In genomic region chr1:74512999-74513398, GRCm38 (mm10) we compare ENCODE assay signal across 5 mouse cellular contexts. TPM values are rescaled to one million over a fixed set of nuclear protein-coding genes. Genes with fewer than 3 reads are reported as not detected.
ATAC-seq and TF ChIP-seq lines count a peak whose summit lies in the region.
"Not testable (repeated sequence)": the region's sequence is repeated elsewhere in the genome, so short reads cannot be mapped to it uniquely, and the experiment has no call there.
"Had no signal": no experiment of that assay in that cellular context is flagged by ENCODE, and none has a peak within 500 bp of the region (broad histone marks: within the 10 kb centered on the region; RNA-seq: fewer than 3 reads in every experiment).

No protein-coding gene starts in this region.

- not testable (repeated sequence) for H3K4me1 ChIP-seq in intestine, embryonic 15.5 days (replicated peaks); intestine, embryonic 16.5 days (ENCODE audit: control insufficient read depth, insufficient read depth, low read length); intestine, postnatal 0 days (replicated peaks; ENCODE audit: control insufficient read depth, insufficient read depth, low read length); small intestine, adult 2 months (ENCODE audit: control insufficient read depth, insufficient read depth, insufficient read length, low read length)

- H3K27me3 ChIP-seq in intestine, embryonic 15.5 days (replicated peaks); intestine, embryonic 16.5 days (replicated peaks; ENCODE audit: control insufficient read depth, insufficient read depth, low read length); intestine, postnatal 0 days (replicated peaks; ENCODE audit: control insufficient read depth, insufficient read depth, low read length); small intestine, adult 2 months (ENCODE audit: control insufficient read depth, insufficient read depth, low read length): not testable (repeated sequence)

- peak; percentile 60 for ATAC-seq in intestine, embryonic 15.5 days
- peak; percentile 61 for ATAC-seq in intestine, embryonic 16.5 days
- ATAC-seq in intestine, postnatal 0 days = peak; percentile 61; the same call in 1 of the 2 replicates

- H3K27ac ChIP-seq in intestine, embryonic 15.5 days; intestine, embryonic 16.5 days (ENCODE audit: low read length): not testable (repeated sequence)
- peak overlapping the region; percentile 35; the same call in 1 of the 2 replicates for H3K27ac ChIP-seq in intestine, postnatal 0 days (ENCODE audit: low read depth, low read length)
- H3K27ac ChIP-seq in small intestine, adult 2 months (ENCODE audit: insufficient read depth, low read depth, low read length) = peak overlapping the region; percentile 90

- TF ChIP-seq CTCF in intestine, postnatal 0 days (IDR thresholded peaks at IDR 0.05; ENCODE audit: low read depth); small intestine, adult 2 months (IDR thresholded peaks at IDR 0.05; ENCODE audit: extremely low read depth, insufficient read length, insufficient replicate concordance, low read depth, low read length): not testable (repeated sequence)

- not testable (repeated sequence) for H3K9me3 ChIP-seq in intestine, embryonic 15.5 days; intestine, embryonic 16.5 days (ENCODE audit: control insufficient read depth, low read length); intestine, postnatal 0 days (ENCODE audit: control insufficient read depth)

- H3K4me3 ChIP-seq in intestine, embryonic 15.5 days (replicated peaks); intestine, embryonic 16.5 days (ENCODE audit: low read length); intestine, postnatal 0 days (ENCODE audit: low read depth, low read length); small intestine, adult 2 months (ENCODE audit: low read depth, low read length): not testable (repeated sequence)

- WGBS in intestine, embryonic 15.5 days = 67% methylated on average over 1 of the region's 1 CpGs
- WGBS in intestine, embryonic 16.5 days = 70% methylated on average over 1 of the region's 1 CpGs
- 50% methylated on average over 1 of the region's 1 CpGs for WGBS in intestine, postnatal 0 days
- 20% methylated on average over 1 of the region's 1 CpGs for WGBS in small intestine, adult 2 months

- H3K9ac ChIP-seq in intestine, embryonic 15.5 days; intestine, embryonic 16.5 days (ENCODE audit: low read depth, low read length); intestine, postnatal 0 days (ENCODE audit: low read depth, low read length): not testable (repeated sequence)

- TF ChIP-seq POLR2A in small intestine, adult 2 months (IDR thresholded peaks at IDR 0.05; ENCODE audit: low read depth, low read length) = not testable (repeated sequence)

- H3K4me2 ChIP-seq in intestine, embryonic 15.5 days (replicated peaks); intestine, embryonic 16.5 days (ENCODE audit: low read depth, low read length); intestine, postnatal 0 days (replicated peaks; ENCODE audit: low read depth): not testable (repeated sequence)

- not testable (repeated sequence) for H3K36me3 ChIP-seq in intestine, embryonic 15.5 days; intestine, embryonic 16.5 days (ENCODE audit: control insufficient read depth, insufficient read depth, low read length); intestine, postnatal 0 days (ENCODE audit: control insufficient read depth, insufficient read depth); small intestine, adult 2 months (ENCODE audit: control insufficient read depth, insufficient read depth, low read length)

RNA-seq across cellular contexts. Expression of gene Cnot9, which starts 7.1 kb away (rescaled TPM):
- 58.9 and 61.4 TPM in 2 replicates for polyA plus RNA-seq in intestine, embryonic 15.5 days (2015; fragmentation: Nextera tagmentation; extraction: Ambion mirVana)
- polyA plus RNA-seq in intestine, embryonic 16.5 days (2015; fragmentation: Nextera tagmentation; extraction: Ambion mirVana) = 51.5 and 52.1 TPM in 2 replicates
- polyA plus RNA-seq in intestine, postnatal 0 days (2015; fragmentation: Nextera tagmentation; extraction: Ambion mirVana) = 30.7 and 30.8 TPM in 2 replicates
- 9.0 and 16.4 TPM in 2 replicates for polyA plus RNA-seq in small intestine, adult 2 months (2012; rRNA removed)

RNA-seq across cellular contexts. Expression of gene Plcd4, which starts 29.7 kb away (rescaled TPM):
- polyA plus RNA-seq in intestine, embryonic 15.5 days (2015; fragmentation: Nextera tagmentation; extraction: Ambion mirVana) = 0.29 TPM in 1 of 2 replicates, not detected in the other
- polyA plus RNA-seq in intestine, embryonic 16.5 days (2015; fragmentation: Nextera tagmentation; extraction: Ambion mirVana) = 0.10 and 0.29 TPM in 2 replicates
- polyA plus RNA-seq in intestine, postnatal 0 days (2015; fragmentation: Nextera tagmentation; extraction: Ambion mirVana) = 0.38 TPM in 2 replicates
- polyA plus RNA-seq in small intestine, adult 2 months (2012; rRNA removed) = not detected in 2 replicates
- polyA plus RNA-seq: G1E had no signal

RNA-seq across cellular contexts. Expression of gene Usp37, which starts 31.1 kb away (rescaled TPM):
- polyA plus RNA-seq in intestine, embryonic 15.5 days (2015; fragmentation: Nextera tagmentation; extraction: Ambion mirVana) = 22.2 and 26.0 TPM in 2 replicates
- 20.3 and 20.9 TPM in 2 replicates for polyA plus RNA-seq in intestine, embryonic 16.5 days (2015; fragmentation: Nextera tagmentation; extraction: Ambion mirVana)
- 9.2 and 9.4 TPM in 2 replicates for polyA plus RNA-seq in intestine, postnatal 0 days (2015; fragmentation: Nextera tagmentation; extraction: Ambion mirVana)
- 0.33 and 1.2 TPM in 2 replicates for polyA plus RNA-seq in small intestine, adult 2 months (2012; rRNA removed)
